Mouse (Mus musculus): ENCODE results near the gene Olfr485.
"Not testable (repeated sequence)": the region's sequence is repeated elsewhere in the genome, so short reads cannot be mapped to it uniquely, and the experiment has no call there.

Olfr485 gene

DNA sequence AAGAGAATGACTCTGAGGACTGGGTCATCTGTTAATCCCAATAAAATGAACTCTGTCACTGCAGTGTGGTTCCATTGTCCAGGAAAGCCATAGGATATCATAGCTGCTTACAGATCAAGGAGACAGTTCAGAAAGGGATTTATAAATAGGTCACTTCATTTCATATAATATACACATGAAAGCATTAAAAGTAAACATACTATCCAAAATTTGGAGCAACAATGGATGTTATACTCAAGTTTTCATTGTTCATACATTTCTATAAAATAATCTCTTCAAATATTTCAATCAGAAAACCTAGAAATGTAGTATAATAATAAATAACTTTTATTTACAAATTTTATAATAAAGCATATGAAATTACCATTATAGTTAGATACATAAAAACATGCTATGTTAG is at the start of gene Olfr485:
Olfr485 (minus strand) TSS at position 101 of the 400 bp plus-strand sequence.
- CTCF ChIA-PET: no interaction called here

- CTCF ChIA-PET: no interaction called here
These were observed 37.3 kb upstream of the Olfr485 start for GRCm38 (mm10) chr7:108196938-108197337.

- CTCF ChIA-PET: not testable (repeated sequence)
These were observed 36.7 kb upstream of the Olfr485 start for GRCm38 (mm10) chr7:108196337-108196736.

DNA sequence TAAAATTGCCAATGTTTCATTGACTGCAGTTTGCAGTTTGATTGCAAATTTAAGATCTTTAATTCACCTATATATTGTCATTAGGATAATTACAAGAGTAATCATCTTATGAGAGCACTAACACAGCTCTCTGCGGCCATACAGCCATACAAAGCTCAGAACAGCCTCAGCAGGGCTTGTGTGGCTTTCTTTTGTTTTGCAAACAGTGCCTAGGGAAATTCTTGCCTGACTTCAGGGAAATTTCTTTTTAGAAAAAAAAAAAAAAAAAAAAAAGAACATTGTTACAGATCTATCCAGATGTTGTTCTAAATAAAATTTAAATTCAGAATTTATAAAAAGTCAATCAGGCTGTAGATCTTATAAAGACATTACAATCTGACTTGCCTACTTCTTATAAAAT is 33.0 kb upstream of the Olfr485 start:
- CTCF ChIA-PET: interaction anchor here (0.6 kb wide), 1 partner anchor 77 kb away, joined by 34 read pairs; no protein-coding TSS in a partner anchor

DNA sequence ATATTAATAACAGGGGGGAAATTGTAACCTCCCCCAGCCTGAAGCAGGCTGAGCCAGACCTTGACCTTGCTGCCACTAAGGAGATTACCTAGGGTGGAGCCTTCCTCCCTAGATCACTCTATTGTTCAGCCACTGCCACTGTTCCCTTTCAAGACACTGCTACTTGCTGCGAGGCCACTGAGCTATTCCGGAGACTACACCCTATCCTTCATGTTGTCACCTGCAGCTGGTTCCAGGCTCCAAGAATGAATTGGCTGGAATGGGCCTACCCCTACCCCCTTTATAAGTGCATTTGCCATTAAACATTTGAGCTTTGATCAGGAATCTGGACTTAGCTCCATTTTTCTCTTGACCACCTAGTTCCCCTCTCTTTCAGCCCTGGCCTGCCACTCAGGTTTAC is 31.5 kb upstream of the Olfr485 start:
- CTCF ChIA-PET: not testable (repeated sequence)

GRCm38 (mm10) chr7:108185237-108185636 is 25.6 kb upstream of the Olfr485 start:
- CTCF ChIA-PET: not testable (repeated sequence)

DNA sequence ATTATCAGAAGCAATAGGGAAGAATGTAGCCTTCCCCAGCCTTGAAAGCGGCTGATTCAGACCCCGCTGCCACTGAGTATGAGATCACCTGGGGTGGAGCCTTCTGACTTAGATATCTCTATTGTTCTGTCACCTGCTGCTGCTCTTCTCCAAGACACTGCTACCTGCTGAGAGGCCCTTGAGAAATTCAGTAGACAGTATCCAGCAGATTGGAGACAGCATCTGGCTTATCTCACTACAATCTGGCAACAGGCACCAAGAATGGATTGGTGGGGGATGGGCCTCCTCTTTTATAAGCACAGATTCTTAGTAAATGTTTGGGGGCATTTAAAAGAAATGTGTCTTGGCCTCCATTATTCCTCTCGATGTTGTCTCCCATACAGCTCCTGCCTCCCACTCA is 24.7 kb upstream of the Olfr485 start:
- CTCF ChIA-PET: not testable (repeated sequence)

DNA sequence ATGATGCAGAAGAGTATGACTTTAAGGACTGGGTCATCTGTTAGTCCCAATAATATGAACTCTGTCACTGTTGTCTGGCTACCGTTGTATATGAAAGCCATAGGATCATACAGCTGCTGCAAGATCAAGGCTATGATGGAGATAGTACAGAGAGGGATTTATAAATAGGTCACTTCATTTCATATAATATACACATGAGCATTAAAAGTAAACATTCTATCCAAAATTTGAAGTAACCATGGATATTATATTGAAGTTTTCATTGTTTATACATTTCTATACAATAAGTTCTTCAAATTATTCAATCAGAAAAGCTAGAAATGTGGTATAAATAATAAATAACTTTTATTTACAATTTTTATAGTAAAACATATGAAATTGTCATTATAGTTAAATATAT is 13.0 kb upstream of the Olfr485 start, which contains the start of gene Olfr486:
Olfr486 (minus strand) TSS at position 101 of the 400 bp plus-strand sequence.
- CTCF ChIA-PET: interaction anchor here (0.6 kb wide), 1 partner anchor 118 kb away, joined by 5 read pairs; no protein-coding TSS in a partner anchor

DNA sequence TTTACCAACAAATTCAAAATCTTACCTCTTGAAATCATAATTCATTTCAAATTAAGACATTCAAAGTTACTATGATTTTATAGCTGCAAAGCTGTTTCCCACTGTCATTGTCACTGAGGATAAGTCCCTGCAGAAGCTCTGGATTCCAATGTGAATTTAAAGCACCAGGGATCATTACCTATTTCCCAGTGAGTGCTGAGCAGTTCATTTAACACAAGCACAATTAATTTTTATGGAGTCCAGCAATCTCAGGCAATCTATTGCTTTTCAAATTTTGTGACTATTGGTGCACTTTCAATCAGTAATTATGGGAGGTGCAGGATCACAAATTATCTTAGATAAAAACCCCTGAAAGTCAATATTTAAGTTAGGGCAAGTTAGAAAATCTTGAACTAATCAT is 32.3 kb downstream of the Olfr485 start, which contains the start of gene Olfr484:
Olfr484 (minus strand) TSS at position 101 of the 400 bp plus-strand sequence.
- CTCF ChIA-PET: no interaction called here

- CTCF ChIA-PET: no interaction called here
These were observed 38.3 kb downstream of the Olfr485 start for GRCm38 (mm10) chr7:108121416-108121815.

DNA sequence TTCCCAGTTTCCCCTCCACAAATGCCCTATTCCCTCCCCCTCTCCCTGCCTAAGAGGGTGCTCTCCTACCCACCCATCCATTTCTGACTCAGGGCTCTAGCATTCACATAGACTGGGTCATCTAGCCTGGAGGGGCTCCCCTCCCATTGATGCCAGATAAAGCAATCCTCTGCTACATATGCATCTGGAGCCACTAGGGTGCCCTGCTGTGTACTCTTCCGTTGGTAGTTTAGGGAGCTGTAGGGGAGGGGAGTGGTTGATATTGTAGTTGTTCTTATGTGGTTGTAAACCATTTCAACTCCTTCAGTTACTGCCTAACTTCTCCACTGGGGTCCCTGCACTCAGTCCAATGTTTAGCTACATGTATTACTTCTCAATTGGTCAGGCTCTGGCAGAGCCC is 39.0 kb downstream of the Olfr485 start:
- CTCF ChIA-PET: no interaction called here

Measured in spleen, embryonic (tissue).